Mouse (Mus musculus) thymus, adult 2 months (tissue): ENCODE results near the gene Crip1.

Experiments used
- CTCF ChIP-seq: fragments of 200-500 bp; IDR thresholded peaks from 2 replicates; pipeline ENCODE4 v1.5.1; 2012; ENCODE audit warnings: mild to moderate bottlenecking, control low read depth, low read length, moderate library complexity, borderline replicate concordance; ENCODE audit not compliant: control insufficient read depth, poor library complexity, insufficient read depth; ENCODE audit errors: extremely low read depth
- POLR2A ChIP-seq: fragments of 200-500 bp; IDR thresholded peaks from 2 replicates; pipeline ENCODE4 v1.6.1; 2012; ENCODE audit warnings: mild to moderate bottlenecking, low read length, control low read depth, moderate library complexity; ENCODE audit not compliant: control insufficient read depth, poor library complexity, insufficient read depth; ENCODE audit errors: extremely low read depth

- no peak for TF ChIP-seq CTCF
- no peak for TF ChIP-seq POLR2A
These were observed 42.4 kb downstream of the Crip1 start for GRCm38 (mm10) chr12:113188349-113189055.
